Mouse (Mus musculus) small intestine, adult 2 months (tissue): ENCODE results near the gene Stfa2l1.
"Not testable (repeated sequence)": the region's sequence is repeated elsewhere in the genome, so short reads cannot be mapped to it uniquely, and the experiment has no call there.

ENCODE experiments used
- CTCF ChIP-seq: fragments of 200-500 bp; IDR thresholded peaks from 2 replicates; pipeline ENCODE4 v1.5.1; 2012; ENCODE audit warnings: low read depth, mild to moderate bottlenecking, control low read depth, inconsistent platforms, low read length, moderate library complexity, mixed read lengths; ENCODE audit not compliant: insufficient replicate concordance, insufficient read length; ENCODE audit errors: extremely low read depth
- POLR2A ChIP-seq: fragments of 200-500 bp; IDR thresholded peaks from 2 replicates; pipeline ENCODE4 v1.6.1; 2012; ENCODE audit warnings: low read depth, mild to moderate bottlenecking, control low read depth, inconsistent platforms, low read length, moderate library complexity

GRCm38 (mm10) chr16:36205684-36206083, 49.1 kb downstream of the Stfa2l1 start:
- TF ChIP-seq CTCF, POLR2A: not testable (repeated sequence)
